ENCODE assay signal across 18 mouse cellular contexts in the genomic region with DNA sequence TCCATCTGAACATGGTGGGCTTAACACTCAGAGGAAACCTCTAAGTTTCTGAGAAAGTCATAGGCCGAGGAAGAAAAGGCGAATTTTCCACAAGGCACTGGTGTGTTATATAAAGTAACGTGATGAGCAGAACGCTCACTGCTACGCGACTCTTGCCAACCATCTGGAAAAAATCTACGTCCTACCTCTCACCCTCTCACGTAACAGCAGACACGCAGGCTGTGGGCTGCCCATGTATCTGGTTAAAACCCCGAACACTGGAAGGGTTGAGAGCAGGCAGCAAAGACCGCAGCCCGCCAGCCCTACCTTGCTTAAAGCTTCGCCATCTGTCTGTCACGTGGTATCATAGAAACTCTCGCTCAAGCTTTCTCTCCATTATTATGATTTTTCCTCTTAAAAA.
DNase-seq lines count a peak whose midpoint lies in the region; ATAC-seq lines count a peak whose summit lies in the region.
"Had no signal": no experiment of that assay in that cellular context is flagged by ENCODE, and none has a peak within 500 bp of the region (broad histone marks: within the 10 kb centered on the region; RNA-seq: fewer than 3 reads in every experiment).

No protein-coding gene starts in this region.

- H3K27ac ChIP-seq in embryonic facial prominence, embryonic 14.5 days (replicated peaks; ENCODE audit: low read depth, low read length) = peak overlapping the region; percentile 68
- H3K27ac ChIP-seq: heart, embryonic 13.5 days; hindbrain, embryonic 10.5 days; kidney, postnatal 0 days; neural tube, embryonic 13.5 days had no signal

- no peak overlapping the region for H3K4me3 ChIP-seq in embryonic facial prominence, embryonic 14.5 days (ENCODE audit: low read depth, low read length)
- H3K4me3 ChIP-seq: heart, embryonic 13.5 days; hindbrain, embryonic 10.5 days; megakaryocyte, embryonic 14.5 days; neural tube, embryonic 13.5 days had no signal

- H3K27me3 ChIP-seq in embryonic facial prominence, embryonic 14.5 days (replicated peaks; ENCODE audit: control insufficient read depth, insufficient read depth, low read length) = no peaks in the 10 kb centered on the region
- H3K27me3 ChIP-seq: heart, embryonic 13.5 days; megakaryocyte, embryonic 14.5 days; neural tube, embryonic 13.5 days had no signal

- peak; percentile 25 to 49 for DNase-seq in frontal cortex, postnatal 36 days (ENCODE audit: low spot score in 2 of 2)
- DNase-seq in frontal cortex, postnatal 25 days (ENCODE audit: low spot score in 2 of 2) = no peak
- DNase-seq in embryonic facial prominence, embryonic 14.5 days (ENCODE audit: low spot score) = peak; percentile 81
- peak; percentile 9 to 21 for DNase-seq in layer of hippocampus, postnatal 25 days (ENCODE audit: extremely low spot score in 1 of 2, low spot score in 1 of 2)
- DNase-seq in right cerebral cortex, postnatal 14 days = peak; percentile 8
- DNase-seq in thymus, adult 18-20 months = no peak
- DNase-seq: cerebellum, adult 11-12 months; liver; lung, embryonic 14.5 days; retina, postnatal 1 day; thymus, adult 2 months had no signal

- 61% methylated on average over 15 of the region's 15 CpGs for WGBS in embryonic facial prominence, embryonic 14.5 days

- H3K4me1 ChIP-seq in embryonic facial prominence, embryonic 14.5 days (ENCODE audit: control insufficient read depth, insufficient read depth, low read length) = no peaks in the 10 kb centered on the region
- H3K4me1 ChIP-seq: heart, embryonic 13.5 days; hindbrain, embryonic 10.5 days; megakaryocyte, embryonic 14.5 days; neural tube, embryonic 13.5 days had no signal

- no peak overlapping the region for H3K4me2 ChIP-seq in embryonic facial prominence, embryonic 14.5 days (ENCODE audit: low read depth, low read length)
- H3K4me2 ChIP-seq: heart, embryonic 13.5 days; lung, embryonic 14.5 days; neural tube, embryonic 13.5 days had no signal

- peaks cover 60% of the 10 kb centered on the region for H3K36me3 ChIP-seq in embryonic facial prominence, embryonic 14.5 days (ENCODE audit: control insufficient read depth, insufficient read depth, low read length)

- no peak overlapping the region for H3K9ac ChIP-seq in embryonic facial prominence, embryonic 14.5 days (ENCODE audit: low read depth, low read length)
- H3K9ac ChIP-seq: heart, embryonic 13.5 days; lung, embryonic 14.5 days; neural tube, embryonic 13.5 days had no signal

- H3K9me3 ChIP-seq in embryonic facial prominence, embryonic 14.5 days (ENCODE audit: control insufficient read depth, low read length) = no peaks in the 10 kb centered on the region
- H3K9me3 ChIP-seq: heart, embryonic 13.5 days; hindbrain, embryonic 10.5 days; megakaryocyte, embryonic 14.5 days; neural tube, embryonic 13.5 days had no signal

- peak; percentile 78; the same call in 1 of the 2 replicates for ATAC-seq in embryonic facial prominence, embryonic 14.5 days (ENCODE audit: low read depth)
- ATAC-seq in cerebellum, adult (ENCODE audit: insufficient number of reproducible peaks, low FRiP score, low TSS enrichment) = no peak
- ATAC-seq: inflammation-experienced regulatory T-cells, adult 6 months had no signal

Comparison
In these comparisons a context has a peak if more than half of its experiments do, and no peak if none do; other contexts are left out.
1. DNase-seq: peak in frontal cortex, postnatal 36 days (2 of 2), embryonic facial prominence, embryonic 14.5 days (single experiment), layer of hippocampus, postnatal 25 days (2 of 2) and right cerebral cortex, postnatal 14 days (single experiment); none in frontal cortex, postnatal 25 days (0 of 2) and thymus, adult 18-20 months (0 of 2).